Mouse (Mus musculus) stomach, postnatal 0 days (tissue): ENCODE results near the gene Cbx7. TPM values are rescaled to one million over a fixed set of nuclear protein-coding genes. Genes with fewer than 3 reads are reported as not detected.

Experiments used
- ATAC-seq: fragments of 200-750 bp; cut with Nextera tagmentation; 2 replicates; pipeline ENCODE4 v1.8.0; 2017; ENCODE audit not compliant: low FRiP score, low TSS enrichment
- DNase-seq: peaks from one replicate; pipeline ENCODE4 v3.0.0-alpha.2; 2016; ENCODE audit warnings: low spot score
- H3K27ac ChIP-seq: fragments of 300-500 bp; sonication (generic); replicated peaks from 2 replicates; pipeline ENCODE4 v1.5.1; 2014; ENCODE audit warnings: mild to moderate bottlenecking, control low read depth
- H3K27me3 ChIP-seq: fragments of 300-500 bp; sonication (generic); 2 replicates; pipeline ENCODE4 v1.6.1; 2014; ENCODE audit warnings: low read length; ENCODE audit not compliant: control insufficient read depth, insufficient read depth
- H3K36me3 ChIP-seq: fragments of 300-500 bp; sonication (generic); 2 replicates; pipeline ENCODE4 v1.6.1; 2014; ENCODE audit warnings: low read length, mixed read lengths; ENCODE audit not compliant: control insufficient read depth, insufficient read depth
- H3K4me1 ChIP-seq: fragments of 300-500 bp; sonication (generic); replicated peaks from 2 replicates; pipeline ENCODE4 v1.6.1; 2014; ENCODE audit warnings: antibody characterized with exemption; ENCODE audit not compliant: control insufficient read depth, insufficient read depth
- H3K4me2 ChIP-seq: fragments of 300-500 bp; sonication (generic); replicated peaks from 2 replicates; pipeline ENCODE4 v1.6.1; 2014; ENCODE audit warnings: low read depth, mild to moderate bottlenecking, control low read depth, moderate library complexity
- H3K4me3 ChIP-seq: fragments of 300-500 bp; sonication (generic); 2 replicates; pipeline ENCODE4 v1.5.1; 2014; ENCODE audit warnings: low read depth, low read length, control low read depth
- H3K9ac ChIP-seq: fragments of 300-500 bp; sonication (generic); 2 replicates; pipeline ENCODE4 v1.6.1; 2014; ENCODE audit warnings: mild to moderate bottlenecking, low read length, control low read depth, mixed read lengths
- H3K9me3 ChIP-seq: fragments of 300-500 bp; sonication (generic); 2 replicates; pipeline ENCODE4 v1.6.1; 2016; ENCODE audit warnings: low read length; ENCODE audit not compliant: control insufficient read depth
- CTCF ChIP-seq: IDR thresholded peaks from 2 replicates; pipeline ENCODE4 v1.5.1; 2016; ENCODE audit warnings: antibody characterized with exemption, low read depth, mild to moderate bottlenecking, moderate library complexity
- EP300 ChIP-seq: optimal IDR thresholded peaks from 2 replicates; pipeline ENCODE3; 2016; ENCODE audit warnings: antibody characterized with exemption
- WGBS: fragments of 180-500 bp; shearing (Covaris S2); extraction: QIAGEN DNeasy Blood & Tissue Kit; methylation state at CpG from one replicate; pipeline ENCODE4 v1.1.7; 2014; 5-methylcytosine and 5-hydroxymethylcytosine counted together
- polyA plus RNA-seq: library from polyadenylated mRNA; unstranded; fragments of >200 nt; fragmentation: Nextera tagmentation; extraction: Ambion mirVana; gene quantifications from 2 replicates; pipeline ENCODE4 v1.2.1, GENCODE M21; 2015

The Cbx7 gene
- polyA plus RNA-seq, 1 experiment from 2014 or later: 4.8 TPM

- 21% methylated on average over 7 of the region's 7 CpGs for WGBS
- ATAC-seq (peak; percentile 97), DNase-seq (peak; percentile 92)
- Histone ChIP-seq H3K27me3 (no peaks in the 10 kb centered on the region), H3K4me1 (no peaks in the 10 kb centered on the region), H3K4me2 (no peak overlapping the region), H3K27ac (no peak overlapping the region), H3K9ac (no peak overlapping the region), H3K4me3 (no peak overlapping the region), H3K9me3 (no peaks in the 10 kb centered on the region), H3K36me3 (no peaks in the 10 kb centered on the region)
- no peak for TF ChIP-seq CTCF
- no peak for TF ChIP-seq EP300
These were observed 13.2 kb upstream of the Cbx7 start for GRCm38 (mm10) chr15:79984152-79984551.

- DNase-seq (no peak), ATAC-seq (no peak)
- 66% methylated on average over 11 of the region's 11 CpGs for WGBS
- Histone ChIP-seq H3K9me3 (no peaks in the 10 kb centered on the region), H3K4me2 (no peak overlapping the region), H3K27me3 (no peaks in the 10 kb centered on the region), H3K27ac (no peak overlapping the region), H3K4me3 (no peak overlapping the region), H3K36me3 (no peaks in the 10 kb centered on the region), H3K4me1 (no peaks in the 10 kb centered on the region), H3K9ac (no peak overlapping the region)
- TF ChIP-seq CTCF (no peak), EP300 (no peak)
These were observed 9.8 kb upstream of the Cbx7 start for GRCm38 (mm10) chr15:79980716-79981115.

- H3K4me3 ChIP-seq: no peak overlapping the region
- H3K27ac ChIP-seq: no peak overlapping the region
- DNase-seq (no peak), ATAC-seq (no peak)
- H3K27me3 ChIP-seq: no peaks in the 10 kb centered on the region
- no peaks in the 10 kb centered on the region for H3K4me1 ChIP-seq
- TF ChIP-seq CTCF: no peak
- no peak for TF ChIP-seq EP300
- no peak overlapping the region for H3K4me2 ChIP-seq
- H3K9me3 ChIP-seq: no peaks in the 10 kb centered on the region
- no peaks in the 10 kb centered on the region for H3K36me3 ChIP-seq
- H3K9ac ChIP-seq: no peak overlapping the region
- 97% methylated on average over 11 of the region's 11 CpGs for WGBS
These were observed 1.3 kb upstream of the Cbx7 start for GRCm38 (mm10) chr15:79972186-79972585.

- Histone ChIP-seq H3K36me3 (no peaks in the 10 kb centered on the region), H3K9ac (no peak overlapping the region), H3K27ac (no peak overlapping the region), H3K4me3 (no peak overlapping the region), H3K4me2 (no peak overlapping the region), H3K4me1 (no peaks in the 10 kb centered on the region), H3K27me3 (no peaks in the 10 kb centered on the region), H3K9me3 (no peaks in the 10 kb centered on the region)
- TF ChIP-seq CTCF: no peak
- no peak for TF ChIP-seq EP300
- ATAC-seq: no peak
- WGBS: 96% methylated on average over 18 of the region's 18 CpGs
- no peak for DNase-seq
These were observed 428 bp downstream of the Cbx7 start for GRCm38 (mm10) chr15:79970491-79970890.

DNA sequence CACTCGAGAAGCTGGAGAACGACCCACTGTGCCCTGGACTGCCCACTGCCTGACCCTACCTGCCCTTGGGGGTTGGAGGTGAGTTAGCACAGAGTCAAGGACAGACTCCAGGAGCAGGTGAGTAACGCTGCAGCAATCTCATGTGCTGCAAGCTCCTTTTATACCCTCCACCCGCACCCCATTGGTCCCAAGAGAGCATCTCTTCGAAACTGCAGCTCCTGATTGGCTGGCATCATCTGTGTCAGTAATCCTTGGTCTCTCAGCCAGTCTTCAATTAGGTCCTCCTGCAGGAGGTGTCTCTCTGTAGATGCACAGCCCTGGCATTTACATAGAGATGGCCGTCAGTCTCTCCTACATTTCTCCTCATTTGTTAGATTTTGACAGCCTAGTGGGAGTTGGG is 3.6 kb downstream of the Cbx7 start:
- Histone ChIP-seq H3K4me3 (no peak overlapping the region), H3K4me1 (no peaks in the 10 kb centered on the region), H3K36me3 (no peaks in the 10 kb centered on the region), H3K9ac (no peak overlapping the region), H3K9me3 (no peaks in the 10 kb centered on the region), H3K27ac (no peak overlapping the region), H3K27me3 (no peaks in the 10 kb centered on the region), H3K4me2 (no peak overlapping the region)
- 81% methylated on average over 6 of the region's 6 CpGs for WGBS
- no peak for ATAC-seq
- TF ChIP-seq EP300 (no peak), CTCF (no peak)
- DNase-seq: no peak

GRCm38 (mm10) chr15:79964376-79964775 is 6.5 kb downstream of the Cbx7 start:
- H3K9me3 ChIP-seq: no peaks in the 10 kb centered on the region
- DNase-seq (no peak), ATAC-seq (no peak)
- no peak for TF ChIP-seq EP300
- no peaks in the 10 kb centered on the region for H3K4me1 ChIP-seq
- no peaks in the 10 kb centered on the region for H3K27me3 ChIP-seq
- H3K9ac ChIP-seq: no peak overlapping the region
- H3K36me3 ChIP-seq: no peaks in the 10 kb centered on the region
- 56% methylated on average over 7 of the region's 7 CpGs for WGBS
- H3K4me2 ChIP-seq: no peak overlapping the region
- H3K4me3 ChIP-seq: no peak overlapping the region
- H3K27ac ChIP-seq: no peak overlapping the region
